Comparison of ENCODE assay signal across 32 mouse cellular contexts in the genomic region with DNA sequence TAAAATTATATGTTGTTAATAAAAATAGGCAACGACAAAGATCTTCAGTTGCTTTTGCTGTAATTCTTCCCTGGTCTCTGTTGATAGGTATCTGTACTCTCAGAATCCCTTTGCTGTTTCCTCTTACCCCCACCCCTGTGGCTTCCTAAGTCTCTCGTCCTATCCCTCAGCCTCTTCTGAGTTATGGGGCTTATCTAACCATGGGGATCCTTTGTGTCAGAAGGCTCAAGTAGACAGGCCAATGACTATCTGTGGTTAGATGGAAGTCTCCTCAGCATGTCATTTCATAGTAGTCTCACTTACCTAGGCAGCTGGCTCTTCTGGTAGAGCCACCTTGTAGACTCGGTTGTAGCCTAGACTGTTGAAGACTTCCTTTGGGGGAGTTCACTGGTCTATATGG. TPM values are rescaled to one million over a fixed set of nuclear protein-coding genes. Genes with fewer than 3 reads are reported as not detected.
"Had no signal": no experiment of that assay in that cellular context is flagged by ENCODE, and none has a peak within 500 bp of the region (broad histone marks: within the 10 kb centered on the region; RNA-seq: fewer than 3 reads in every experiment).

No protein-coding gene starts in this region.

- H3K4me3 ChIP-seq: heart, embryonic 10.5 days; heart, embryonic 12.5 days; heart, embryonic 13.5 days; heart, embryonic 15.5 days; hindbrain, embryonic 10.5 days; hindbrain, embryonic 12.5 days; hindbrain, embryonic 13.5 days; hindbrain, embryonic 15.5 days; intestine, embryonic 15.5 days; kidney, embryonic 15.5 days; layer of hippocampus, adult 2 months; left cerebral cortex, adult 2 months had no signal

- DNase-seq: heart, postnatal 10 days; heart, postnatal 14 days; heart, postnatal 36 days; heart, postnatal 4 days; kidney, adult 11 months; kidney, adult 18-20 months; kidney, adult 2 months; kidney, adult 8-10 months; kidney, adult 9 months; kidney, postnatal 10 days; kidney, postnatal 14 days; kidney, postnatal 25 days; kidney, postnatal 36 days; kidney, postnatal 4 days; layer of hippocampus, adult 9-11 months; layer of hippocampus, postnatal 36 days had no signal

- H3K27ac ChIP-seq: heart, embryonic 10.5 days; heart, embryonic 13.5 days; heart, embryonic 15.5 days; hindbrain, embryonic 10.5 days; hindbrain, embryonic 12.5 days; hindbrain, embryonic 13.5 days; hindbrain, embryonic 14.5 days; hindbrain, embryonic 15.5 days; hindbrain, postnatal 0 days; intestine, embryonic 15.5 days; kidney, embryonic 15.5 days; kidney, postnatal 0 days; layer of hippocampus, adult 2 months; left cerebral cortex, adult 2 months had no signal

- H3K9me3 ChIP-seq: heart, embryonic 10.5 days; heart, embryonic 12.5 days; heart, embryonic 13.5 days; heart, embryonic 15.5 days; hindbrain, embryonic 10.5 days; hindbrain, embryonic 12.5 days; hindbrain, embryonic 13.5 days; hindbrain, embryonic 15.5 days; intestine, embryonic 15.5 days; kidney, embryonic 15.5 days had no signal

- H3K9ac ChIP-seq: heart, embryonic 12.5 days; heart, embryonic 13.5 days; heart, embryonic 15.5 days; hindbrain, embryonic 12.5 days; hindbrain, embryonic 13.5 days; hindbrain, embryonic 14.5 days; hindbrain, embryonic 15.5 days; intestine, embryonic 15.5 days; kidney, embryonic 15.5 days had no signal

- H3K4me1 ChIP-seq: heart, embryonic 10.5 days; heart, embryonic 12.5 days; heart, embryonic 13.5 days; heart, embryonic 15.5 days; hindbrain, embryonic 10.5 days; hindbrain, embryonic 12.5 days; hindbrain, embryonic 13.5 days; hindbrain, embryonic 15.5 days; intestine, embryonic 15.5 days; kidney, embryonic 15.5 days had no signal

- H3K27me3 ChIP-seq: heart, embryonic 12.5 days; heart, embryonic 13.5 days; heart, embryonic 15.5 days; hindbrain, embryonic 12.5 days; hindbrain, embryonic 13.5 days; hindbrain, embryonic 15.5 days; intestine, embryonic 15.5 days; kidney, embryonic 15.5 days had no signal

- H3K36me3 ChIP-seq: heart, embryonic 10.5 days; heart, embryonic 15.5 days; intestine, embryonic 15.5 days; kidney, embryonic 15.5 days had no signal

RNA-seq across cellular contexts. Expression of a gene that starts 35.1 kb away (rescaled TPM):
- polyA plus RNA-seq: heart, embryonic 12.5 days; inflammation-experienced regulatory T-cells, adult 6 months had no signal
